Mouse (Mus musculus): ENCODE data around the gene Mettl23.

GRCm38 (mm10) chr11:116817567-116817966, 25.5 kb upstream of the Mettl23 start:
- TF ChIP-seq FLI1 (IDR thresholded peaks at IDR 0.05; ENCODE audit: low read length), result no peak
- TF ChIP-seq GATA1 (IDR thresholded peaks at IDR 0.05; ENCODE audit: borderline replicate concordance, low read length), result no peak
